ENCODE assay signal across 11 mouse cellular contexts in the genomic region with DNA sequence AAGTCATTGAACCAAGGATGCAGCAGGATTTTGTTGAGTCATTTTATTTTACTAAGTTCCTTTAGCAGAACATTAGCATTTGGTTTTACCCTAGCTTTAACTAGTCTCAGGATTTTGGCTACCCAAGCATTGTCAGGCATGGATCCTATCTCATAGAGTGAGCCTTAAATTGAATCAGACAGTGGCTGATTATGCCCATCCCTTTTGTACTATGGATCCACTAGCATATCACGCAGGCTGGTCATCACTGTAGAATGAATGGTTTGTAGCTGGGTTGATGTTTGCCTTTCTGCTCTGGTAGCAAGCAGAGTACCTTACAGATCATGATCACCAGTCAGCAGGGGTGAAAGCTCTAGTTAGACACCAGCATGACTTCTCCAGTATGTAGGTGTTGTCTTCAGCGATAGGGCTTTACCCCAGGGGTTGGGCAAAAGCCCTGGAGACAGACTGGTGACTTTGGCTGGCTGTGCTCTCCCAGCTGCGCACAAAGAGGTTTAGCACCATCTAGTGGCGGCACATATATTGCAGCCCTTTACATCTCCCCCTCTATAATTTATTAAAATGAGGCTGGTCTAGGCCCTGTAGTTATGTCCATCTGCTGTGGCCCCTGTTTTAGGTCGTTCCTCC. TPM values are rescaled to one million over a fixed set of nuclear protein-coding genes. Genes with fewer than 3 reads are reported as not detected.
DNase-seq lines count a peak whose midpoint lies in the region; ATAC-seq and TF ChIP-seq lines count a peak whose summit lies in the region.
"Not testable (repeated sequence)": the region's sequence is repeated elsewhere in the genome, so short reads cannot be mapped to it uniquely, and the experiment has no call there.
"Had no signal": no experiment of that assay in that cellular context is flagged by ENCODE, and none has a peak within 500 bp of the region (broad histone marks: within the 10 kb centered on the region; RNA-seq: fewer than 3 reads in every experiment).

No protein-coding gene starts in this region.

- DNase-seq in adrenal gland, postnatal 25 days: peak; percentile 45
- DNase-seq in forebrain, embryonic 14.5 days (ENCODE audit: low spot score); lung, adult 2 months: not testable (repeated sequence)
- peak; percentile 21 to 49 for DNase-seq in heart, postnatal 10 days
- DNase-seq in kidney, adult 9 months: peak; percentile 61
- peak; percentile 30 to 58 for DNase-seq in left cerebral cortex, adult 18-20 months (ENCODE audit: low spot score in 2 of 2)
- DNase-seq in urinary bladder, postnatal 14 days (ENCODE audit: low spot score): peak; percentile 33

- H3K27me3 ChIP-seq in forebrain, embryonic 14.5 days (replicated peaks; ENCODE audit: control insufficient read depth, insufficient read depth, low read length); neural tube, embryonic 15.5 days (replicated peaks): not testable (repeated sequence)

- 0 out of 2 replicates have a peak, but pooled peaks have one; percentile 67 for ATAC-seq in forebrain, embryonic 14.5 days
- peak; percentile 81 for ATAC-seq in neural tube, embryonic 15.5 days (ENCODE audit: low FRiP score)

- not testable (repeated sequence) for TF ChIP-seq POLR2A in lung, adult 2 months (IDR thresholded peaks at IDR 0.05; ENCODE audit: borderline replicate concordance, extremely low read depth, low read depth, low read length)

- H3K27ac ChIP-seq in forebrain, embryonic 14.5 days (ENCODE audit: low read depth, low read length); neural tube, embryonic 15.5 days (replicated peaks): not testable (repeated sequence)

- not testable (repeated sequence) for H3K36me3 ChIP-seq in forebrain, embryonic 14.5 days (ENCODE audit: control insufficient read depth, insufficient read depth, low read length); neural tube, embryonic 15.5 days

- H3K4me1 ChIP-seq in forebrain, embryonic 14.5 days (ENCODE audit: control insufficient read depth, insufficient read depth, low read length); lung, adult 2 months (ENCODE audit: control insufficient read depth, insufficient read depth, low read length); neural tube, embryonic 15.5 days: not testable (repeated sequence)

- not testable (repeated sequence) for H3K4me2 ChIP-seq in forebrain, embryonic 14.5 days (ENCODE audit: low read length); neural tube, embryonic 15.5 days

- intact Hi-C loops in heart, postnatal 10 days (cut with DNase I): not testable (repeated sequence)

- 0 out of 2 replicates have a peak, but pooled peaks have one; percentile 8 for TF ChIP-seq CTCF in lung, adult 2 months (IDR thresholded peaks at IDR 0.05; ENCODE audit: insufficient read depth, low read length)

- 36% methylated on average over 5 of the region's 5 CpGs for WGBS in forebrain, embryonic 14.5 days
- 25% methylated on average over 5 of the region's 5 CpGs for WGBS in lung, adult 2 months
- WGBS in neural tube, embryonic 15.5 days: 37% methylated on average over 5 of the region's 5 CpGs

- not testable (repeated sequence) for H3K9me3 ChIP-seq in forebrain, embryonic 14.5 days (replicated peaks; ENCODE audit: control insufficient read depth, low read length)
- peaks cover 24% of the 10 kb centered on the region for H3K9me3 ChIP-seq in neural tube, embryonic 15.5 days (replicated peaks)

- not testable (repeated sequence) for H3K9ac ChIP-seq in forebrain, embryonic 14.5 days (ENCODE audit: low read length); neural tube, embryonic 15.5 days (replicated peaks)

- not testable (repeated sequence) for H3K4me3 ChIP-seq in forebrain, embryonic 14.5 days (ENCODE audit: low read depth, low read length); lung, adult 2 months (replicated peaks; ENCODE audit: extremely low read depth, low read depth, low read length); neural tube, embryonic 15.5 days (replicated peaks)

RNA-seq across cellular contexts. Expression of a gene that starts 22.6 kb away (rescaled TPM):
- not detected in 2 replicates for total RNA-seq in adrenal gland, postnatal 25 days (2021)
- not detected in 2 replicates for polyA plus RNA-seq in forebrain, embryonic 14.5 days (2014; fragmentation: Nextera tagmentation; extraction: Ambion mirVana)
- total RNA-seq in heart, postnatal 10 days (2021): not detected
- total RNA-seq in left cerebral cortex, adult 18-20 months (2021): not detected
- polyA plus RNA-seq in lung, adult 2 months (2012; rRNA removed): 0.11 TPM in 1 of 2 replicates, not detected in the other
- polyA plus RNA-seq in neural tube, embryonic 15.5 days (2015; fragmentation: Nextera tagmentation; extraction: Ambion mirVana): not detected in 2 replicates
- total RNA-seq: ES-E14; megakaryocyte-erythroid progenitor cell, adult 5-6 weeks had no signal
- polyA plus RNA-seq: large intestine, adult 2 months had no signal

RNA-seq across cellular contexts. Expression of a gene that starts 30.1 kb away (rescaled TPM):
- total RNA-seq in adrenal gland, postnatal 25 days (2021): not detected in 2 replicates
- not detected in 2 replicates for polyA plus RNA-seq in forebrain, embryonic 14.5 days (2014; fragmentation: Nextera tagmentation; extraction: Ambion mirVana)
- not detected for total RNA-seq in heart, postnatal 10 days (2021)
- total RNA-seq in left cerebral cortex, adult 18-20 months (2021): not detected
- not detected in 2 replicates for polyA plus RNA-seq in lung, adult 2 months (2012; rRNA removed)
- polyA plus RNA-seq in neural tube, embryonic 15.5 days (2015; fragmentation: Nextera tagmentation; extraction: Ambion mirVana): not detected in 2 replicates
- total RNA-seq: ES-E14; megakaryocyte-erythroid progenitor cell, adult 5-6 weeks had no signal
- polyA plus RNA-seq: large intestine, adult 2 months had no signal
